Mouse (Mus musculus) forebrain, embryonic 10.5 days (tissue): ENCODE results near the gene Golgb1. TPM values are rescaled to one million over a fixed set of nuclear protein-coding genes. Genes with fewer than 3 reads are reported as not detected.

Experiments used
- DNase-seq: peaks from one replicate; pipeline ENCODE4 v3.0.0-alpha.2; 2017; ENCODE audit warnings: low spot score; ENCODE audit errors: extremely low spot score
- H3K27ac ChIP-seq: fragments of 300-500 bp; sonication (generic); 2 replicates; pipeline ENCODE4 v1.5.1; 2016; ENCODE audit warnings: mild to moderate bottlenecking
- H3K27me3 ChIP-seq: fragments of 300-500 bp; sonication (generic); 2 replicates; pipeline ENCODE4 v1.6.1; 2016; ENCODE audit warnings: mild to moderate bottlenecking; ENCODE audit not compliant: poor library complexity, severe bottlenecking
- H3K36me3 ChIP-seq: fragments of 300-500 bp; sonication (generic); replicated peaks from 2 replicates; pipeline ENCODE4 v1.6.1; 2016; ENCODE audit warnings: mild to moderate bottlenecking, moderate library complexity
- H3K4me1 ChIP-seq: fragments of 300-500 bp; sonication (generic); 2 replicates; pipeline ENCODE4 v1.6.1; 2016
- H3K4me3 ChIP-seq: fragments of 300-500 bp; sonication (generic); 2 replicates; pipeline ENCODE4 v1.5.1; 2016; ENCODE audit warnings: mild to moderate bottlenecking, moderate library complexity
- H3K9me3 ChIP-seq: fragments of 300-500 bp; sonication (generic); 2 replicates; pipeline ENCODE4 v1.6.1; 2016; ENCODE audit warnings: mild to moderate bottlenecking, moderate library complexity
- WGBS: fragments of 180-500 bp; shearing (Covaris S2); methylation state at CpG from one replicate; pipeline ENCODE4 v1.1.7; 2016; 5-methylcytosine and 5-hydroxymethylcytosine counted together
- polyA plus RNA-seq: library from polyadenylated mRNA; unstranded; fragments of >200 nt; fragmentation: Nextera tagmentation; extraction: Ambion mirVana; gene quantifications from 2 replicates; pipeline ENCODE4 v1.2.1, GENCODE M21; 2016

Golgb1 gene
- polyA plus RNA-seq, 1 experiment from 2014 or later, result 76.2 TPM

DNA sequence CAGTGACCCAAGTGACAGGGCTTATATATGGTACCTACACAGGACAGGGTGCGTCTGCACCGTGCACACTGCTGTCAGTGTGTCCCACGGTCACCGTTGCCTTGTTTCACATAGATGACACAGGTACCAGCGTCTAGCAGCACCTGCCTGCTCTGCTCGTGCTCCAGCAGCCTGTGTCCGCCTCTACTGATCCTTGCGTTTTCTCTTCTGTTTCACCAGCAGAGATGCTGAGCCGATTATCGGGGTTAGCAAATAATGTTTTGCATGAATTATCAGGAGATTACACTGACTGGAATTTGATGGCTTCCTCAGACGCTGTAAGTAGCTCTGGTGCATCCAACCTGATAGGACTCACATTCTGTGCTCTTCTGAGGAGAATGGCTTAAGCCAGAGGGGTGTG is 11.0 kb downstream of the Golgb1 start:
- peaks cover 33% of the 10 kb centered on the region for H3K36me3 ChIP-seq
- no peak overlapping the region for H3K4me3 ChIP-seq
- 93% methylated on average over 11 of the region's 11 CpGs for WGBS
- peaks cover 8% of the 10 kb centered on the region for H3K4me1 ChIP-seq
- H3K27ac ChIP-seq, result no peak overlapping the region
- H3K9me3 ChIP-seq, result no peaks in the 10 kb centered on the region
- H3K27me3 ChIP-seq, result no peaks in the 10 kb centered on the region
- no peak for DNase-seq

DNA sequence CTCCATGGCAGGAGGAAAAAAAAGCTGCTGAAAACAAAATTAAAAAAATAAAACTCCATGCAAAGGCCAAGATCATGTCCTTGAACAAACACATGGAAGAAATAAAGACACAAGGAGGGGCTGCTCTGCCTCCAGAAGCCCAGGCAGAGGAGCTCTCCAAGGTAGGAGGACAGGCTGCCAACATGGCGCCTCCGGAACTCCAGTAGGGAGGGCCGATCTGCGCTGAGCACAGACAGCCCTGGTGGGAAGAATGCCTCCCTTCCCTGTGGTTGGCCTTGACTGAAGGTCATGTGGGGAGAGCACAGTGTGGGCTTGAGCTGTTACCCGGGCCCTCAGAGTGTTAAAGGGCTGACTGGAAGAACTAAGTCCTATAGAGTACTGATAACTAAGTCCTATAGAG is 12.6 kb downstream of the Golgb1 start:
- Histone ChIP-seq H3K4me3 (no peak overlapping the region), H3K27ac (no peak overlapping the region), H3K9me3 (no peaks in the 10 kb centered on the region), H3K4me1 (peaks cover 7% of the 10 kb centered on the region), H3K36me3 (peaks cover 48% of the 10 kb centered on the region), H3K27me3 (no peaks in the 10 kb centered on the region)
- 90% methylated on average over 5 of the region's 5 CpGs for WGBS
- no peak for DNase-seq

DNA sequence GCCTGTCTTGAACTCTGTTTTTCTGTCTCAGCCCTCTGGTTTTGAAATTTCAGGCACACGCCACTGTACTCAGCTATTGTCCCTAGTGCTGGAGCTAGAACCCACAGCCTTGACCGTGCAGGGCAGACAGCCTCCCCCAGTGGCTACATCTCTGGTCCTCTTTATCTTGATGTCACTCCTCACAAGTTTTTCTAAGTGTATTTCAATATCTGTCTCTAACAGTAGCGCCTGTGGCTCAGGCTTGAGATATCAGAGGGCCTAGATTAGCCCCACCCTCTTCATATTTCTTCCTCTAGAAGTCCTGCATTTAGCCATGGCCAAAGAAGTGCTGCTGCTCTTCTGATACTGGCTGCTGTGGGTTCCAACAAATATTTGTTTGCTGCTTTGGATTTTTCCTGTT is 15.6 kb downstream of the Golgb1 start:
- peaks cover 73% of the 10 kb centered on the region for H3K36me3 ChIP-seq
- no peaks in the 10 kb centered on the region for H3K27me3 ChIP-seq
- no peak overlapping the region for H3K27ac ChIP-seq
- H3K4me3 ChIP-seq, result no peak overlapping the region
- H3K9me3 ChIP-seq, result no peaks in the 10 kb centered on the region
- no peak for DNase-seq
- no peaks in the 10 kb centered on the region for H3K4me1 ChIP-seq
- 95% methylated on average over 3 of the region's 3 CpGs for WGBS

- peaks cover 73% of the 10 kb centered on the region for H3K36me3 ChIP-seq
- H3K4me1 ChIP-seq, result no peaks in the 10 kb centered on the region
- H3K9me3 ChIP-seq, result no peaks in the 10 kb centered on the region
- no peak overlapping the region for H3K4me3 ChIP-seq
- no peak overlapping the region for H3K27ac ChIP-seq
- no peak for DNase-seq
- H3K27me3 ChIP-seq, result no peaks in the 10 kb centered on the region
- 94% methylated on average over 4 of the region's 4 CpGs for WGBS
These were observed 16.5 kb downstream of the Golgb1 start for GRCm38 (mm10) chr16:36891415-36891814.

DNA sequence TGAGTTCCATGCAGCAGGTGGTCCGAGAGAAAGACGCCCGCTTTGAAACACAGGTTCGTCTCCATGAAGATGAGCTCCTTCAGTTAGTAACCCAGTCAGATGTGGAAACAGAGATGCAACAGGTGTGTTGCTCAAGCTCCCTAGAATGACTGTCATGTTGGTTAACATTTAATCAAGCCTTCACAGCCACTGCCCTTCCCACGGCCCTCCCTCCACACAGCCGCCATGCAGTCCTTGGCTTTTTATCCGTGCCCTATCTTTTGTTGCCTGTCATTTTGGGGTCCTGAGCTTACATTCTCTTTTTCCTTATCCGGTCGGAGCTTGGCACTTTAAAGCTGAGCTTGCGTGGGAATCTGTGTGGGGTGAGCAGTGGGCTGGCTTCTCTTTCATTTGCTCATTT is 18.4 kb downstream of the Golgb1 start:
- Histone ChIP-seq H3K36me3 (peaks cover 81% of the 10 kb centered on the region), H3K27ac (no peak overlapping the region), H3K27me3 (no peaks in the 10 kb centered on the region), H3K9me3 (no peaks in the 10 kb centered on the region), H3K4me1 (no peaks in the 10 kb centered on the region), H3K4me3 (no peak overlapping the region)
- no peak for DNase-seq
- WGBS, result 91% methylated on average over 10 of the region's 10 CpGs

GRCm38 (mm10) chr16:36896712-36897111 is 21.8 kb downstream of the Golgb1 start:
- no peaks in the 10 kb centered on the region for H3K27me3 ChIP-seq
- no peak overlapping the region for H3K4me3 ChIP-seq
- H3K9me3 ChIP-seq, result no peaks in the 10 kb centered on the region
- DNase-seq, result no peak
- peaks cover 84% of the 10 kb centered on the region for H3K36me3 ChIP-seq
- WGBS, result 94% methylated on average over 6 of the region's 6 CpGs
- no peaks in the 10 kb centered on the region for H3K4me1 ChIP-seq
- H3K27ac ChIP-seq, result no peak overlapping the region

DNA sequence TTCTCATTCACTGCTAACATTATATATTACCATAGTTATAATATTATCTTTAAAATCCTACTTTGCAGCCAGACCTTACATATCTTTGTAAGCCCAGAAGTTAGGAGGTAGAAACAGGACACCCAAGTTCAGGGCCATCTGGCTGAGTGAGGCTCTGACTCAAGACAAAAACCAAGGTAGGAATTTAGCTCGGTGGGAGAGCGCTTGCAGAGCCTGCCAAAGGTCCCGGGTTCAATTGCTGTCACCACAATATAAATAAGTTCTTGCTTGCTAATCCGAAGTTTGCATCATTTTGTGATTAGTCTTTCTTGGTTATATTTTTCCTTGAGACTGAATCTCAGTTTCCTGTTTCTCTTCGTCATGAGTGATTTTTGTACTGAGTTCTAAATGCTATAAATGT is 28.2 kb downstream of the Golgb1 start:
- Histone ChIP-seq H3K36me3 (peaks cover 65% of the 10 kb centered on the region), H3K4me1 (no peaks in the 10 kb centered on the region), H3K4me3 (no peak overlapping the region), H3K27ac (no peak overlapping the region), H3K27me3 (no peaks in the 10 kb centered on the region), H3K9me3 (no peaks in the 10 kb centered on the region)
- no peak for DNase-seq
- WGBS, result 91% methylated on average over 5 of the region's 5 CpGs

DNA sequence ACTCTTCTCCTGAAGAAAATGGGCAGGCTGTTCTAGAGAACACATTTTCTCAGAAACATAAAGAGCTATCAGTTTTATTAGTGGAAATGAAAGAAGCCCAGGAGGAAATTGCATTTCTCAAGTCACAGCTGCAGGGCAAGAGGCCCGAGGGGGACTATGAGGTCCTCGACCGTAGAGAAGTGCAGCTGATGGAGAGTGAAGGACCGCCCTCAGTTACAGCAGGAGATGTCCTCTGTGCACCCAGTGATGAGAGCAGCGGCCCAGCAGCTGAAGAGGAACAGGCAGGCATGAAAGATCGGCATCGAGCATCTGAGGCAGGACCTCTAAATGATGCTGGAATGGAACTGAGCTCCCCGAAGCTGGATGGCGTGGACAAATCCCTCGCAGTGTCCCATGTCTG is 37.0 kb downstream of the Golgb1 start:
- Histone ChIP-seq H3K27me3 (no peaks in the 10 kb centered on the region), H3K36me3 (peaks cover 76% of the 10 kb centered on the region), H3K27ac (no peak overlapping the region), H3K4me1 (no peaks in the 10 kb centered on the region), H3K4me3 (no peak overlapping the region), H3K9me3 (no peaks in the 10 kb centered on the region)
- DNase-seq, result no peak
- WGBS, result 91% methylated on average over 10 of the region's 10 CpGs

GRCm38 (mm10) chr16:36912311-36912710 is 37.4 kb downstream of the Golgb1 start:
- no peak overlapping the region for H3K27ac ChIP-seq
- H3K27me3 ChIP-seq, result no peaks in the 10 kb centered on the region
- H3K4me3 ChIP-seq, result no peak overlapping the region
- no peak for DNase-seq
- H3K36me3 ChIP-seq, result peaks cover 78% of the 10 kb centered on the region
- H3K9me3 ChIP-seq, result no peaks in the 10 kb centered on the region
- WGBS, result 96% methylated on average over 13 of the region's 13 CpGs
- H3K4me1 ChIP-seq, result no peaks in the 10 kb centered on the region

- H3K4me1 ChIP-seq, result no peaks in the 10 kb centered on the region
- H3K9me3 ChIP-seq, result no peaks in the 10 kb centered on the region
- DNase-seq, result no peak
- H3K27me3 ChIP-seq, result no peaks in the 10 kb centered on the region
- H3K4me3 ChIP-seq, result no peak overlapping the region
- peaks cover 79% of the 10 kb centered on the region for H3K36me3 ChIP-seq
- no peak overlapping the region for H3K27ac ChIP-seq
- WGBS, result 91% methylated on average over 5 of the region's 5 CpGs
These were observed 39.3 kb downstream of the Golgb1 start for GRCm38 (mm10) chr16:36914195-36914594.

DNA sequence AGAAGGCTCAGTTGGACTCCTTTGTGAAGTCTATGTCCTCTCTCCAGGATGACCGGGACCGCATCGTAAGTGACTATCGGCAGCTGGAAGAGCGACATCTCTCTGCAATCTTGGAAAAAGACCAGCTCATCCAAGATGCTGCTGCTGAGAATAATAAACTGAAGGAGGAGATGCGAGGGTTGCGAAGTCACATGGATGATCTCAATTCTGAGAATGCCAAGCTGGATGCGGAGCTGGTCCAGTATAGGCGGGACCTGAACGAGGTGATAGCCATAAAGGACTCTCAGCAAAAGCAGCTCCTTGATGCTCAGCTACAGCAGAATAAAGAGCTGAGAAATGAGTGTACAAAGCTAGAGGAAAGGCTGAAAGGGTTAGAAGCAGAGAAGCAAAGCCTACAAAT is 43.6 kb downstream of the Golgb1 start:
- no peaks in the 10 kb centered on the region for H3K9me3 ChIP-seq
- no peak overlapping the region for H3K4me3 ChIP-seq
- H3K36me3 ChIP-seq, result peaks cover 80% of the 10 kb centered on the region
- no peaks in the 10 kb centered on the region for H3K4me1 ChIP-seq
- 96% methylated on average over 10 of the region's 10 CpGs for WGBS
- no peak for DNase-seq
- H3K27me3 ChIP-seq, result no peaks in the 10 kb centered on the region
- no peak overlapping the region for H3K27ac ChIP-seq

GRCm38 (mm10) chr16:36920410-36920809 is 45.5 kb downstream of the Golgb1 start:
- H3K9me3 ChIP-seq, result no peaks in the 10 kb centered on the region
- H3K27ac ChIP-seq, result no peak overlapping the region
- no peak overlapping the region for H3K4me3 ChIP-seq
- H3K27me3 ChIP-seq, result no peaks in the 10 kb centered on the region
- DNase-seq, result no peak
- peaks cover 72% of the 10 kb centered on the region for H3K36me3 ChIP-seq
- H3K4me1 ChIP-seq, result no peaks in the 10 kb centered on the region
- WGBS, result 93% methylated on average over 3 of the region's 3 CpGs

GRCm38 (mm10) chr16:36921067-36921613 is 46.2 kb downstream of the Golgb1 start:
- Histone ChIP-seq H3K9me3 (no peaks in the 10 kb centered on the region), H3K4me1 (no peaks in the 10 kb centered on the region), H3K27me3 (no peaks in the 10 kb centered on the region), H3K36me3 (peaks cover 72% of the 10 kb centered on the region), H3K27ac (no peak overlapping the region), H3K4me3 (no peak overlapping the region)
- DNase-seq, result no peak
- WGBS, result 90% methylated on average over 8 of the region's 8 CpGs

DNA sequence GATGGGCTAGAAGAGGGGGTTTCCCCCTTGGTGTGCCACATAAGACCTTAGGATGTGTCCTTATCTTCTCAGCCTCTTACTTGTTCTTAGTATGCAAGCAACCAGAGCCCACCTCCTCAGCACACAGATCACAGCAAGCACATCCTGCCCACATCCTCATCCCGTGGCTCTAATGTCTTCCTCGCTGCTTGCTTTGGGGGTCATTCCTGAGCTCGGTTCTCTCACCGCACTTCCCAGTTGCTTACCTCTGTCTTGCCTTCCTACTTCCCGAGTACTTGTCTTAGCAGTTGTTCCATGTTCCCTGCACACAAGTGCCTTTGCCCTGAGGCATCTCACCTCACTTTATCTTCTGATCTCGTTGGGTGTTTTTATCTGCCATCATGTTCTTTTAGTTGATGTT is 47.0 kb downstream of the Golgb1 start:
- 92% methylated on average over 6 of the region's 6 CpGs for WGBS
- no peaks in the 10 kb centered on the region for H3K9me3 ChIP-seq
- peaks cover 72% of the 10 kb centered on the region for H3K36me3 ChIP-seq
- no peak for DNase-seq
- no peak overlapping the region for H3K4me3 ChIP-seq
- no peak overlapping the region for H3K27ac ChIP-seq
- no peaks in the 10 kb centered on the region for H3K4me1 ChIP-seq
- no peaks in the 10 kb centered on the region for H3K27me3 ChIP-seq
